Mouse (Mus musculus) bone marrow macrophage, adult 2 months (primary cell): ENCODE measurements around the gene Etl4.

Experiments used
- CTCF ChIP-seq: IDR thresholded peaks from 2 replicates; pipeline ENCODE4 v1.5.1; 2012; ENCODE audit warnings: low read depth, mild to moderate bottlenecking, low read length, moderate library complexity
- POLR2A ChIP-seq: IDR thresholded peaks from 2 replicates; pipeline ENCODE4 v1.6.1; 2012; ENCODE audit warnings: mild to moderate bottlenecking, low read depth, low read length, borderline replicate concordance

DNA sequence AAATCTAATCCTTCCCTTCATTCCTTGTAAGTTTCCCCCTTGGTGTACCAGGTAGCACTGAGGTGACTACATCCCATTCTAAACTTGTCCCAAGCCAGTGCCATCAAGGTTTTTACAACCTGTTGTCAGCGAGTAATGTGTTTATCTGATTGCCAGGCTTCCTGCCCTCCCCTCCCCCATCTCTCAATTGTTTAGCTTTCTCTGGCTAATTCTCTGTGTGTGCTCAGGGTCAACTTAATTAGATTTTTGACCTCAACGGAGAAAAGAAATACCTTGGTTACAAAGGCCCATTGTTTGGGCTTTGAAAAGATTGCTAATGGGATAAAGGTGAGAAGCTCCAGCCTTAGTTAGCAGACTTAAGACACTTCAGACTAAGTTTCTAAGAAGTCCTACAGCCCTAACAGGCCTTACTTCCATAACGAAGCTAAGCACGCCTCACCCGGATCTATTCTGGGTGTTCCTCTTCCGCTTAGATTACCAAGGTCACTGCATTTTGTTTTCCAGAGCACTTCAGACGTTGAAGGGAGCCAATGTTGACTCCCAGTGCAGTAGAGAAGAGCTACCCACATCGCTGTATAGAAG lies 586.7 kb downstream of the Etl4 start:
- TF ChIP-seq CTCF (no peak), POLR2A (no peak)
